Mouse (Mus musculus) adipocyte (in vitro differentiated cells): Measurements from ENCODE around the gene Rab1b.

ENCODE experiments used
- DNase-seq: peaks from one replicate; pipeline ENCODE4 v3.0.0-alpha.2; 2016; ENCODE audit warnings: low spot score

The Rab1b gene

GRCm38 (mm10) chr19:5071545-5072369 is 35.1 kb downstream of the Rab1b start:
- DNase-seq, result peak; percentile 89

- DNase-seq, result no peak
Observed at GRCm38 (mm10) chr19:5071077-5071476, 35.8 kb downstream of the Rab1b start.

GRCm38 (mm10) chr19:5069978-5070377 is 36.9 kb downstream of the Rab1b start:
- no peak for DNase-seq

- no peak for DNase-seq
Observed at GRCm38 (mm10) chr19:5069486-5069885, 37.4 kb downstream of the Rab1b start.

- peak; percentile 67 for DNase-seq
Observed at GRCm38 (mm10) chr19:5068570-5069234, 38.2 kb downstream of the Rab1b start.

- DNase-seq, result peak; percentile 56
Observed at GRCm38 (mm10) chr19:5067867-5068569, 38.9 kb downstream of the Rab1b start, which contains the start of gene Cd248. Gene Cd248, plus strand, starts transcription at chr19:5068078.

- DNase-seq, result no peak
Observed at GRCm38 (mm10) chr19:5067040-5067799, 39.7 kb downstream of the Rab1b start.

GRCm38 (mm10) chr19:5065104-5065503 is 41.8 kb downstream of the Rab1b start:
- DNase-seq, result peak; percentile 52

GRCm38 (mm10) chr19:5062446-5062845 is 44.4 kb downstream of the Rab1b start:
- DNase-seq, result no peak

GRCm38 (mm10) chr19:5062041-5062440 is 44.8 kb downstream of the Rab1b start:
- DNase-seq, result no peak

- DNase-seq, result no peak
Observed at GRCm38 (mm10) chr19:5060365-5061330, 46.2 kb downstream of the Rab1b start.

GRCm38 (mm10) chr19:5058801-5059771 is 47.8 kb downstream of the Rab1b start:
- no peak for DNase-seq

- peak; percentile 72 for DNase-seq
Observed at GRCm38 (mm10) chr19:5057876-5058775, 48.7 kb downstream of the Rab1b start.

- DNase-seq, result no peak
Observed at GRCm38 (mm10) chr19:5056251-5056650, 50.6 kb downstream of the Rab1b start.

GRCm38 (mm10) chr19:5053909-5054308 is 53.0 kb downstream of the Rab1b start:
- peak; percentile 43 for DNase-seq

- DNase-seq, result no peak
Observed at GRCm38 (mm10) chr19:5052853-5053252, 54.0 kb downstream of the Rab1b start.

- DNase-seq, result no peak
Observed at GRCm38 (mm10) chr19:5052166-5052822, 54.6 kb downstream of the Rab1b start.

GRCm38 (mm10) chr19:5051515-5051914 is 55.4 kb downstream of the Rab1b start:
- no peak for DNase-seq
